In genomic region chr11:22972746-22973526, GRCm38 (mm10) we compare ENCODE assay signal across 8 mouse cellular contexts. TPM values are rescaled to one million over a fixed set of nuclear protein-coding genes. Genes with fewer than 3 reads are reported as not detected.
DNase-seq lines count a peak whose midpoint lies in the region; ATAC-seq and TF ChIP-seq lines count a peak whose summit lies in the region.

No protein-coding gene starts in this region.

- H3K27me3 ChIP-seq in G1E (ENCODE audit: insufficient read depth, low read length) = no peaks in the 10 kb centered on the region
- H3K27me3 ChIP-seq in forebrain, embryonic 14.5 days (replicated peaks; ENCODE audit: control insufficient read depth, insufficient read depth, low read length) = no peaks in the 10 kb centered on the region
- no peaks in the 10 kb centered on the region for H3K27me3 ChIP-seq in neural tube, embryonic 15.5 days (replicated peaks)

- H3K27ac ChIP-seq in forebrain, embryonic 14.5 days (ENCODE audit: low read depth, low read length) = peak overlapping the region; percentile 15; the same call in 1 of the 2 replicates
- peak overlapping the region; percentile 80 for H3K27ac ChIP-seq in neural tube, embryonic 15.5 days (replicated peaks)

- H3K4me2 ChIP-seq in forebrain, embryonic 14.5 days (ENCODE audit: low read length) = peak overlapping the region; percentile 76
- peak overlapping the region; percentile 63 for H3K4me2 ChIP-seq in neural tube, embryonic 15.5 days

- no peak for DNase-seq in G1E (ENCODE audit: low spot score)
- DNase-seq in cerebellum, adult 11-12 months = peak; percentile 85
- DNase-seq in forebrain, embryonic 14.5 days (ENCODE audit: low spot score) = peak; percentile 82
- DNase-seq in heart, postnatal 14 days = peak; percentile 75 to 82
- DNase-seq in layer of hippocampus, adult 11-12 months (ENCODE audit: low spot score) = peak; percentile 86
- DNase-seq in lung, adult 2 months = peak; percentile 82
- DNase-seq in testis, postnatal 10 days (ENCODE audit: low spot score) = peak; percentile 83

- peak; percentile 32; the same call in 1 of the 2 replicates for ATAC-seq in G1E (ENCODE audit: extremely low read depth, insufficient number of reproducible peaks, low FRiP score, poor library complexity, severe bottlenecking)
- ATAC-seq in forebrain, embryonic 14.5 days = peak; percentile 75
- ATAC-seq in neural tube, embryonic 15.5 days (ENCODE audit: low FRiP score) = peak; percentile 73

- H3K9ac ChIP-seq in forebrain, embryonic 14.5 days (ENCODE audit: low read length) = peak overlapping the region; percentile 63
- H3K9ac ChIP-seq in neural tube, embryonic 15.5 days (replicated peaks) = peak overlapping the region; percentile 63

- TF ChIP-seq POLR2A in lung, adult 2 months (IDR thresholded peaks at IDR 0.05; ENCODE audit: borderline replicate concordance, extremely low read depth, low read depth, low read length) = peak; percentile 90; the same call in 1 of the 2 replicates

- 42% methylated on average over 41 of the region's 46 CpGs for WGBS in forebrain, embryonic 14.5 days
- WGBS in lung, adult 2 months = 49% methylated on average over 44 of the region's 46 CpGs
- 52% methylated on average over 43 of the region's 46 CpGs for WGBS in neural tube, embryonic 15.5 days

- no peak for TF ChIP-seq CTCF in G1E (IDR thresholded peaks at IDR 0.05; ENCODE audit: low read depth, low read length)
- TF ChIP-seq CTCF in lung, adult 2 months (IDR thresholded peaks at IDR 0.05; ENCODE audit: insufficient read depth, low read length) = no peak

- intact Hi-C loops in heart, postnatal 14 days (cut with DNase I) = no loop called here

- peaks cover 50% of the 10 kb centered on the region for H3K36me3 ChIP-seq in G1E (replicated peaks)
- H3K36me3 ChIP-seq in forebrain, embryonic 14.5 days (ENCODE audit: control insufficient read depth, insufficient read depth, low read length) = peaks cover 5% of the 10 kb centered on the region; the same call in 1 of the 2 replicates
- H3K36me3 ChIP-seq in neural tube, embryonic 15.5 days = peaks cover 27% of the 10 kb centered on the region

- peaks cover 29% of the 10 kb centered on the region for H3K4me1 ChIP-seq in G1E (ENCODE audit: insufficient read depth, low read depth, low read length)
- peaks cover 15% of the 10 kb centered on the region; the same call in 1 of the 2 replicates for H3K4me1 ChIP-seq in forebrain, embryonic 14.5 days (ENCODE audit: control insufficient read depth, insufficient read depth, low read length)
- peaks cover 3% of the 10 kb centered on the region; the same call in 1 of the 2 replicates for H3K4me1 ChIP-seq in lung, adult 2 months (ENCODE audit: control insufficient read depth, insufficient read depth, low read length)
- peaks cover 36% of the 10 kb centered on the region for H3K4me1 ChIP-seq in neural tube, embryonic 15.5 days

- peaks cover 12% of the 10 kb centered on the region for H3K9me3 ChIP-seq in G1E (replicated peaks)
- H3K9me3 ChIP-seq in forebrain, embryonic 14.5 days (replicated peaks; ENCODE audit: control insufficient read depth, low read length) = peaks cover 14% of the 10 kb centered on the region
- peaks cover 18% of the 10 kb centered on the region; the same call in 1 of the 2 replicates for H3K9me3 ChIP-seq in neural tube, embryonic 15.5 days (replicated peaks)

- peak overlapping the region; percentile 76 for H3K4me3 ChIP-seq in G1E (ENCODE audit: low read depth, low read length)
- peak overlapping the region; percentile 49 for H3K4me3 ChIP-seq in forebrain, embryonic 14.5 days (ENCODE audit: low read depth, low read length)
- peak overlapping the region; percentile 84 for H3K4me3 ChIP-seq in lung, adult 2 months (replicated peaks; ENCODE audit: extremely low read depth, low read depth, low read length)
- peak overlapping the region; percentile 57 for H3K4me3 ChIP-seq in neural tube, embryonic 15.5 days (replicated peaks)

RNA-seq across cellular contexts. Expression of gene Zrsr1, which starts 1.1 kb away (rescaled TPM):
- total RNA-seq in G1E (2014; fragmentation: Nextera tagmentation) (14.9 and 33.6 TPM in 2 replicates), G1E (2017) (9.0 and 10.4 TPM in 2 replicates)
- polyA plus RNA-seq in G1E (2012) = 1.3 and 1.5 TPM in 2 replicates
- 4.7 and 5.6 TPM in 2 replicates for polyA plus RNA-seq in forebrain, embryonic 14.5 days (2014; fragmentation: Nextera tagmentation; extraction: Ambion mirVana)
- total RNA-seq in heart, postnatal 14 days (2021) = 10 to 100 TPM; 10.2 to 11.6 TPM
- polyA plus RNA-seq in lung, adult 2 months (2012; rRNA removed) = 10.2 and 11.5 TPM in 2 replicates
- 9.5 and 9.7 TPM in 2 replicates for polyA plus RNA-seq in neural tube, embryonic 15.5 days (2015; fragmentation: Nextera tagmentation; extraction: Ambion mirVana)

RNA-seq across cellular contexts. Expression of gene Gm28048, which starts 9.0 kb away (rescaled TPM):
- total RNA-seq in G1E (2014; fragmentation: Nextera tagmentation) (21.1 and 30.9 TPM in 2 replicates), G1E (2017) (16.2 and 37.9 TPM in 2 replicates)
- not detected in 2 replicates for polyA plus RNA-seq in G1E (2012)
- 4.0 and 4.3 TPM in 2 replicates for polyA plus RNA-seq in forebrain, embryonic 14.5 days (2014; fragmentation: Nextera tagmentation; extraction: Ambion mirVana)
- total RNA-seq in heart, postnatal 14 days (2021) = 1 to 10 TPM; 5.5 to 9.2 TPM
- not detected in 2 replicates for polyA plus RNA-seq in lung, adult 2 months (2012; rRNA removed)
- polyA plus RNA-seq in neural tube, embryonic 15.5 days (2015; fragmentation: Nextera tagmentation; extraction: Ambion mirVana) = 4.3 and 8.4 TPM in 2 replicates

RNA-seq across cellular contexts. Expression of gene Commd1, which starts 9.2 kb away (rescaled TPM):
- total RNA-seq in G1E (2014; fragmentation: Nextera tagmentation) (74.4 and 77.4 TPM in 2 replicates), G1E (2017) (93.9 and 111 TPM in 2 replicates)
- 27.7 and 34.1 TPM in 2 replicates for polyA plus RNA-seq in G1E (2012)
- 285 and 304 TPM in 2 replicates for polyA plus RNA-seq in forebrain, embryonic 14.5 days (2014; fragmentation: Nextera tagmentation; extraction: Ambion mirVana)
- total RNA-seq in heart, postnatal 14 days (2021) = 100 to 1,000 TPM; 150 to 168 TPM
- polyA plus RNA-seq in lung, adult 2 months (2012; rRNA removed) = 4.7 and 10.0 TPM in 2 replicates
- polyA plus RNA-seq in neural tube, embryonic 15.5 days (2015; fragmentation: Nextera tagmentation; extraction: Ambion mirVana) = 243 and 255 TPM in 2 replicates

RNA-seq across cellular contexts. Expression of gene Cct4, which starts 17.4 kb away (rescaled TPM):
- total RNA-seq in G1E (2014; fragmentation: Nextera tagmentation) (316 and 338 TPM in 2 replicates), G1E (2017) (354 and 358 TPM in 2 replicates)
- polyA plus RNA-seq in G1E (2012) = 847 and 1,153 TPM in 2 replicates
- 378 and 395 TPM in 2 replicates for polyA plus RNA-seq in forebrain, embryonic 14.5 days (2014; fragmentation: Nextera tagmentation; extraction: Ambion mirVana)
- total RNA-seq in heart, postnatal 14 days (2021) = 100 to 1,000 TPM; 108 to 120 TPM
- polyA plus RNA-seq in lung, adult 2 months (2012; rRNA removed) = 123 and 181 TPM in 2 replicates
- polyA plus RNA-seq in neural tube, embryonic 15.5 days (2015; fragmentation: Nextera tagmentation; extraction: Ambion mirVana) = 261 and 275 TPM in 2 replicates

RNA-seq across cellular contexts. Expression of gene Fam161a, which starts 34.4 kb away (rescaled TPM):
- 2.5 and 9.3 TPM in 2 replicates for total RNA-seq in G1E (2014; fragmentation: Nextera tagmentation)
- total RNA-seq in G1E (2017) = 3.1 and 3.5 TPM in 2 replicates
- polyA plus RNA-seq in G1E (2012) = 0.35 and 0.67 TPM in 2 replicates
- 3.2 and 4.1 TPM in 2 replicates for polyA plus RNA-seq in forebrain, embryonic 14.5 days (2014; fragmentation: Nextera tagmentation; extraction: Ambion mirVana)
- total RNA-seq in heart, postnatal 14 days (2021) = 1 to 10 TPM; 2.9 to 3.8 TPM
- 3.2 and 6.3 TPM in 2 replicates for polyA plus RNA-seq in lung, adult 2 months (2012; rRNA removed)
- polyA plus RNA-seq in neural tube, embryonic 15.5 days (2015; fragmentation: Nextera tagmentation; extraction: Ambion mirVana) = 3.2 and 5.3 TPM in 2 replicates
